Mouse (Mus musculus) adrenal gland, postnatal 25 days (tissue): ENCODE results near the gene Fam213a. TPM values are rescaled to one million over a fixed set of nuclear protein-coding genes. Genes with fewer than 3 reads are reported as not detected.

Experiments used
- DNase-seq: peaks from one replicate; pipeline ENCODE4 v3.0.0; 2021; ENCODE audit warnings: mixed read lengths
- total RNA-seq: library from RNA; stranded (reverse); gene quantifications from 2 replicates; pipeline ENCODE4 v1.2.3, GENCODE M21; 2021

Gene Fam213a
- total RNA-seq, 1 experiment from 2014 or later: 58.3 TPM

DNA sequence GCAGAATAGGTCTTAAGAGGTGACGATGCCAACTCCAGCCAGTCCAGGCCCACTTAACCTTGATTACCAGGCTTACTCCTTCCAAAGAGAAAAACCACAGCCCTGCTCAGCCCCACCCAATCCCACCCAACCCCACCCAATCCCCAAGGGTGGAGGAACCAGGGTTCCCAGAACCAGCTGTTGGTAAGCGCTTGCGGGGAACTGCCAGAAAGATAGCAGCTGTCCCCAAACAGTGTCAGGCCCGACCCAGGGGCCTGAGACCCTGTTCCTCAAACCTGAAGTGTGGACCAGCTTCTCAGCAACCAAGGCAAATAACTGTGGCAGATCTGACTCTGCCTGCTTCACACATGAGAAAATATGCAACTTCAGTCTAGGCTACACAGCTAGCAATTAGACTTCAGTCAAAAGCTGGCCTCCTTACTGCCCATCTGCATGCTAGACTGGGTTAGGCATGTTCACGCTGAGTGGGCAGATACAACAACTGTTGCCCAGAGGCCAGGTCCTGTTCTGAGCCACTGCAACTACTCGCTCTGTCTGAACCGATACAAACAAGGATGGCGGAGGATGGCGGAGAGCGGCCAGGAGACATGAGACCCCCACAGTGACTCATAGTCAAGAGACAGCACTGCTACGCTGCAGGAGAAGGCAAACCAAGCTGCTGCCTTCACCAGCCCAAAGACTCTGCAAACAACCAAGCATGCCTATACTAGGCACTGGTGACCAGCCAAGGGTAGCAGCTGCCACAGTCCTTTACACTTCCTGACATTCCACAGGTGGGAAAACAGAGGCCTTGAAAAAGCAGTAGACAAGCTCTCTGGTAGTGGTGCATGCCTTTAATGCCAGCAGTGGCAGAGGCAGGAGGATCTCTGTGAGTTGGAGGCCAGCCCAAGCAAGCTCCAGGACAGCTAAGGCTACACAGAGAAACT is 51.0 kb downstream of the Fam213a start:
- no peak for DNase-seq

DNA sequence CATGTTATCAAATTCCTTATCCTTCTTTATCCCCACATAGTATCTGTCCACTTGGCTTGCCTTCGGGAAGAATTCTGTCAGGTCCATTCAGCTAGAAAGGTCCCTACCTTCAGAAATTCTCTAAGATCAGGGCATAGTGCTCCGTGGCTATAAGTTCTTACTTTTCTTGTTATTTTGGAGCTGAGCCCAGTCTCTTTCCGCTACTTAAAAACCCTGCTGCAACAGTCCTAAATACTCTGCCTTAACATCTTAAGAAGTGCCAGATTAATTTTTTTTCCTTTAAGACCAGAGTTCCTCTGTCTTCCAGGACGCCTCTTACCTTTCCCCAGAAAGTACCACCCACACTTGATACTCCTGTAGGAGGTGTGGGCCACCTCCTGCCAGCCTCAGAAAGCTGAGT is 53.4 kb downstream of the Fam213a start:
- no peak for DNase-seq

DNA sequence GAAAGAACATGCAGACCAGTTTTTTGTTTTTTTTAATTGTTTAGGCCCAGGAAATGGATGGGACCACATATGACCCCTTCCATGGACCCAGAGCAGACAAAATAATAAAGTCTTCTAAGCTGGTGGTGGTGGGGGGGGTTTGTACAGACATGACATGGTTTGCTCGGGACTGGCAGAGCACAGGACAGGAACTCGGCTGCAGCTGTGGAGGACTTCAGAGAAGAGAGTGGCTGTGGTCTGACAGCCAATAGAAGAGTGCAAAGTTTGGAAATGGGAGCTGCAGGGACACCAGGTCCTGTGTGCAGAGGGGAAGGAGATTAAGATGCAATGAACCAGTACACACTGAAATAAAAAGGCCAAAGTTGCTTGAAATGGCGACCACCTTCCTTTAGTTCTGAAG is 54.0 kb downstream of the Fam213a start:
- DNase-seq: no peak

DNA sequence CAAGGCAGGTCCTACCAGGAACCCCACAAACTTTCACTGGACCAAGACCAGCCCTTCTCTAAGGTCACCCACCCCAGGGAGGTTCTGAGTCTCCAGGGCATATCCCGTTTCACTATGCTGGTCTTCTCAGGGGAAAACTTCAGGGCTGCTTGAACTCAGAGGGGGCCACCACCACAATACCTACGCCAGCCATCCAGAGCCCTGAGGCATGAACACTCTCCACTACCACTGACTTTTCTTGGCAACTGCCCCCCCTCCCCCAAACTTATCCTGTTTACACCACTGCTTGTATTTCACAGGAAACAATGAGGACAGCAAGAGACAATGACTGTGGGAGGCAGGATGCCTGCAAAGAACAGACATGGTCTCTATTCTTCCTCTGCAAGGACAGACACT is 54.6 kb downstream of the Fam213a start:
- DNase-seq: no peak

DNA sequence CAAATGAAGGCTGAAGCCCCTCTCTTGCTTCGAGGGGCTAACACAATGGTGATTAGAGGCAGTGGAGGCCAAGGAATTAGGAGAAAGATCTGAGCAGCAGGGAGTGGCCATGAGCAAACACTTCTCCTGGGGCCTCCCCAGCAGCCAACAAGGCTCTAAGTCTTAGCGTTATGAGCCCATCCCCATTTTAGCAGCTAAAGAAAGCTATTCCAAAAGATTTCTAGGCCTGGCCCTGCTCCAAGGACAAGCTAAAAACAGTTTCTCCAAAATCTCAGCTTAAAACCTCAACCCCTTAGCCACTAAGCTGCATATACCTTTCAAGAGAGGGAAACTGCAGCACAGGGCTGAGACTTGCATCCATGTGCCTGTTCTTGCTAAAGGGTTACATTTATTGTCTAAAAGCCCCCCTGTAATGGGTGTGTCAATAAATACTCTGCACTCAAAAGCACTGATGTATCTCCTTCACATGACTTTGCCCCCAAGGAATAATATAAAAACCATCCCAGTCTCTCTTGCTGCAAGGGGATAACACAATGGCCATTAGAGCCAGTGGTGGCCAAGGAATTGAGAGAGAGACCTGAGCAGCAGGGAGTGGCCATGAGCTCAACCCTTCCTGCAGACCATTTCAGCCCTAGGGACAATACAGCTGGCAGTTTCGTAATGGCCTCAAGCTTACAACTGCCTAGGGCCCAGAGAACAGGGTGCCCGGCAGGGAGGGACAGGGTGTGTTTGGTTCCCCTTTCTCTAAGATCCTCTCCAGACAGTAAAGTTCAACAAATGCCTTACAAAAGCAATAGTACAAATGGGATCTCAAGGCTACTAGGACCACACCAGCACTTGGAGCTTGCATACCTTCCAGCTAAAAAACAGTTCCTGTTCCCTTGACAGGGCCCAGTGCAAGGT is 55.3 kb downstream of the Fam213a start:
- DNase-seq: no peak

DNA sequence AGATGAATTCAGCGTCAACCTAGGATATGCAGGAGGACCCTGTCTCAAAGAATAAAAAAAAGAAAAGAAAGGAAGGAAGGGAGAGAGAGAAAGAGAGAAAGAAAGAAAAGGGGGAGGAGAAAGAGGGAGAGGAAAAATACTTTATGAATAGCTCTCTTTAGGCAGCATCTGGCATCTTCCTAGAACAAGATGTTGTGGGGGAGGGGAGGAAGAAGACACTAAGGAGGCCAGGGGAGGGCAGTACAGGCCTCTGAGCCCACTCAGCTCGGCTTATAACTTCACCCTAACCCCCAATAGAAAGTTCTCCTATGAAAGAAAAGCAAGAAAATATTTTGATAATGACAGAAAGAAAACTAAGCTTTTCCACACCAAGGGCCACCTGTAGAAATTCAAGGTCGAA is 56.0 kb downstream of the Fam213a start:
- no peak for DNase-seq

DNA sequence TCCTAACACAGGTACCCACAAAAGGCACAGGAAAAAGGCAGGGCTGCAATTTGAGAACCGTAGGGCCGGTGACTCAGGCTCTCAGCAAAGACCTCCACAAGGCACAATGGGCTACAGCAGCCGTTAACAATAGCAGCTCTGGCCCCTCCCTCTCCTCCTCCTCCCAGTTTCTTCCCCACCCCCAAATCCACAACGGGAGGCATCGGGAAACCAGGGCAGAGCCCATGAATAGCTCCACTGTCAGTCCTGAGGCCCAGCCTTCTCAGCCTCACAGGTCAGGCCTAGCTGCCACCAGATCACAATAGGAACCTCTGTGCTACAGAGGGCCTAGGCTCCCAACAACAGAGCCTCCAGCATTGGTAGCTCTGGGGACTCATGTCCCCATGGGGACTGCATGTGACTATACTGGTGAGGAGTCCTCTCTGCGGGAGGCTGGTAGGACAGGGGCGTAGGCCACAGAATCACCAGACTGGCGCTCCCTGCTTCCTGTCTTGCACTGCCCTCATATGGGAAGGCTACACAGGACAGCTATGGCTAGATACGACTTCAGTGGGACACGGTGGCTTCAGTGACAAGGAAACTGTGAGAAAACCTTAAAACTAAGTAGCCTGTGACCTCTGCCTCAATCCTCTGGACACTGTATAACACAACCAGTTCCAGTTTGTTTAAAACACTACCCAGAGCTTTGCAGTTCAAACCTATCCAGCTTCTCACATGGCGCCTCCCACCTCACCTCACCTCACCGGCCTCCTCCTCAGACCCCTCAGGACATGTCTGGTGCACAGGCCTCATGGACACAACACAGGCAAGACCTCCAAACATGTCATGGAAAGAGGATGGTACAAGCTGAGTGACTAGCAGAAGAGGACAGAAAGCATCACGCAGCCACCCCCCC is 57.1 kb downstream of the Fam213a start:
- no peak for DNase-seq

DNA sequence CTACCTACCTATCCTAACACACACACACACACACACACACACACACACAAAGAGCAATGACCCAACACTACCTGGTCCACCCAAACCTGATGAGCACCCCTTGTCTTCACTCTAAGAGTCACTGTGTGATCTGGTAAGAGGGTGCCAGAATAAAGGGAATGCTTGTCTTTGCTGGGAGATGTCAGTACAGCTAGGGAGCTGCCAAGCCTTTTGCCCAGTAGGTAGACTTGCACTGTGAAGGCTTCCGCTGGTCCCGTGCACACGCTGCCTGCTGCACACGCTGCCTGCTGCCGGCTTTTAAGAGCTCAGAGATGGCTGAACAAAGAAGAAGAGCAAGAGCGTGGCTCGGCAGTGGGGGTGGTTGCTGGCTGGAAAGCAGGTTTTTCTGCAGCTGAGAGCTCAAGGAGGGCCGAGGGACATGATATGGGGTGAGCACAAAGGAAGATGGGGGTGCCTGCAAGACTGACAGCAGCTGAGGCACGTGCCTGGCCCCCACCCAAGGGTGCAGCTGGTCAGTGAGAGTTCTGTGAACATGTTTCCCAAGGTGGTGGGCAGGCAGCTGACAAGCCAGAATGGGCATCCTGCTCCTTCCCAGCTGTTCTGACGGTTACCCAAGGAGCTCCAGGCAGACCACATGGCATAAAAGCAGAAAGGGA is 57.9 kb downstream of the Fam213a start:
- DNase-seq: no peak

DNA sequence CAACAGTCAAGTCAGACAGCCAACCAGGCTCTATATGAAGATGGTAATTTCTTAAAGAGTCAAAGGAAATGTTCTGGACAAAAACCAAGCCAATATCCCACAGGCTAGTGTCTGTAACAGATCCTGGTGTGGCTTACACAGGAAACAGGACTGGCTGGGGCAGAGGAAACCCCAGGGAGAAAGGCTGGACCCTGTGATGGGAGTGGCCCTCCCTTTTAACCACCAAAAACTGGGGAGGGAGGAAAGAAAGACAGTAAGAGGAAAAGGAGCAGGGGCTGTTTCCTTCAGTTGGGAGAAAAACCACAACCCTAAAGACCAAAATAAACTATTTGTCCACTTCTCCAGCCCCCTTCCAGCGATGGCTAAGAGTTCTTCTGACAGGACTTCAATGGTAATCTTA is 58.4 kb downstream of the Fam213a start:
- DNase-seq: no peak

DNA sequence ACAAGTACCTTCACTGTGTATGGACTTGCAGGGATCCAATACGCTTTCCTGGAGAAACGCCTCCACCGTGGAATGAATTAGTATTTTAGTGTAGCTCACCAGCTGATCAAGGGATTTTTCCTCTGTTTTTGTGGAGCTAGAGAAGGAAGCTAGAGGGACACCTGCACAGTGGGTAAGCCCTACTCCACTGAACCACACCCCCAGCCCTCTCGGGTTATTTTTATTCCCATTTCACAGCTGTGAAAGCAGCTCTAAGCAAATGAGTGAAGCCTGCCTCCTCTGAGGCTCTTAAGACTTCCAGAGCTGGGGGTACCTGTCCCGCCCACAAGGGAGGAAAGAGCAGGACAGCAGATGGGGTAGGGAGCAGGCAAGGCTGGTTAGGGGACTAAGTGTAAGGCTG is 60.2 kb downstream of the Fam213a start:
- DNase-seq: no peak

DNA sequence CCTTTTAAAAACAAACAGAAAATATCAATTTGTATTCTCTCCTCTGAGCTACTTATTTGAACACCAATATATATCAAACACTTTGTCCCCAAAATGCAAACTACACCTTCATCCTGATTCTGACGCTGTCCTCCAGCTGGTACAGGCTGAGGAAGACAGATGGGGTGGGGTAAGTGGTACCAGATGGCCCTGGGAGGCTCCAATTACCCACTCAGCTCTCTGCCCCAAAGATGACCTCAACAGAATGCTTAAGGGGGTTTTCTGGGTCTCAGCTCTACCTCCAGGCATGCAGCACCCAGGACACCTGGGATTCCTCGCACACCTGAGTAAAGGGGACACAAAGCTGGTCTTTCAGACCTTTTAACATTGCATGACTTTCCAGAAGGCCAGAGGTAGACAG is 60.9 kb downstream of the Fam213a start:
- no peak for DNase-seq

DNA sequence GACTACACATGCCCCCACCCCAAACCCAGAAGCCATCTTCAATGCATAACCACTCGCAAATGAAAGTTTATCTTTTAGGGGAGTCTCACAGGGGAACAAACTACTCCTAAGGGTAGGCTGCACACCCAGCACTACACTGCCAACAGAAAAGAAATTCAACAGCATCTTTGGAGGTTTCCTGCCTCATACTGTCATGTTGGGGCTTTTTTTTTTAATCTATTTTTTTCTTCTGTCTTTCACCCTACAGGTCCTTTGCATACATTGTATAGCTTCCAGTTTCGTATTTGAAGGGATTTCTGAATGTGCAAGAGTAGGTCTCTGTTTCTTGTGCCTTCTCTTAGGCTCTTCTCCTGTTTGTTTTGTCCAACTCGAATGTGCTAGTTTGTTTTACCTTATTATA is 61.3 kb downstream of the Fam213a start:
- no peak for DNase-seq

DNA sequence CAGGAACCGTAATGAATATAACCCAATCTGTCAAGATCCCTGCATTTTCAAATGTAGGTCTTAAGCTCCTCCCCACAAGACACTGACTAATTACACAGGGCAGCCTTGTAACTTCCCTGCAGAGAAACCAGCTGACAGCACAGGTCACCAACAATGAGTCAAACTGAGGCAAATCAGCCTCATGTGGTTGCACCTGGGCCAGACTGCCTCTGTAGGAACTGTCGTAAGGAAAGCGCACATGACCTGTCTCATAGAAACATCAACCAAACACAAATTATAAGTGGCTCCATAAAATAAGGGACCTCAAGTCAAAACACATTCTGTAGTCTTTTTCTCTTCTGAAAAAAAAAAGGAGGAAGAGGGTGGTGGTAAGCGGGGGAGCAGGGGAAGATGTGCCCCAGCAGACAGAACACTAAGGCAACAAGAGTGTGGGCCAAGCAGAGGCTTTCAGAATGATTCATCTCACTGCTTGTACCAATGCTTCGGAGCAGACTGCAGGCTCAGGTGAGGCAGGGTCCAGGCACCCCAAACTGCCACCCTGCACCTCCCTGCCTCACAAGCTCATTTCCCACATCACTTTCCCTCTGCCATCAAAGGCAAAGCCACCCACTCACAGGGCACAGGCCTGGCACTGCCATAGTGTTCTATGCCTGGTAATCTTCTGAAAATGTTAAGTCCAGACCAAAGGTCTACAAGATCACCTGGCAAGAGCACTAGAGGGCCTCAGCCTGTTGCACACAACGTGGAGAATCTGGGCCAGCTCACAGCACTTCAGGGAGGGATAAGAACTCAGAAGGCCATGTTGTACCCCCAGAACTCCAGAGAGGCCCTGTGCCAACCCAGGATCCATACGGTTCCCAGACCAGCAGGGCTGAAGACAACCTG is 63.6 kb downstream of the Fam213a start:
- no peak for DNase-seq

DNA sequence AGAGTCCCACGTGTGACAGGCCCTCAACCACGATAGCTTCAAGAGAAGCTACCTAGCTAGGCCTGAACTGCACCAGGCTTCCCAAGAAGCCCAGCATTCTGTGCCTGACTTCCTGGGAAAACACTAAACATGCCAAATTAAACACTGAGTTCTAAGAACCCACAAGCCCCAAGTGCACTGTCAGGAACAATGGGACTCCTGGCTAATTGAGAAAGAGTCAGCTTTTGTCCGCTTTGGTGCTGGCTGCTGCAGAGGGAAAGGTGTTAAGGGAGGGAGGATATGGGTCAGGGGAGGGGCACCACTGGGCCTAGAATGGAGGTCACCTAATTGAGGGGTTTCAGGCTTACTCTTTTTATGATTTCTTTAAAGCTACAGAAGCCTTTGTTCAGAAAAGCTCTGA is 64.5 kb downstream of the Fam213a start:
- no peak for DNase-seq

DNA sequence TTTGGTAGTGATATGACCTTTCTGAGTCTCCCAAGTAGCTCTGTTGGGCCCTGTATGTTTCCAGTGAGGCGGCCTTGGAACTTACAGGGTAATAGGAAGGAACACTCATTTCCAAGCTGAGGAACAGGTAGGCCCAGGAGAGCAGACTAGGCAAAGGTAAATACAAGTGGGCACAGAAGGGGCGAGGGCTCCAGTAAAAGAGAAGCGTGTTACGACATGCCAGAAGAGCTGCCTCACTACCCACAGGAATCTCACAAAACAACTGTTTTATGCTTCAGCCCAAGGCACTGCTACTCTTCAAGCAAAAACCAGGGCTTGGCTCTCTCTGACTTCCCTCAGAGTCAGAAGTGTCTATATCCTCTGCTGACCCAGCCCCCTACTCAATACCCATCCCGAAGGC is 65.1 kb downstream of the Fam213a start:
- DNase-seq: no peak

DNA sequence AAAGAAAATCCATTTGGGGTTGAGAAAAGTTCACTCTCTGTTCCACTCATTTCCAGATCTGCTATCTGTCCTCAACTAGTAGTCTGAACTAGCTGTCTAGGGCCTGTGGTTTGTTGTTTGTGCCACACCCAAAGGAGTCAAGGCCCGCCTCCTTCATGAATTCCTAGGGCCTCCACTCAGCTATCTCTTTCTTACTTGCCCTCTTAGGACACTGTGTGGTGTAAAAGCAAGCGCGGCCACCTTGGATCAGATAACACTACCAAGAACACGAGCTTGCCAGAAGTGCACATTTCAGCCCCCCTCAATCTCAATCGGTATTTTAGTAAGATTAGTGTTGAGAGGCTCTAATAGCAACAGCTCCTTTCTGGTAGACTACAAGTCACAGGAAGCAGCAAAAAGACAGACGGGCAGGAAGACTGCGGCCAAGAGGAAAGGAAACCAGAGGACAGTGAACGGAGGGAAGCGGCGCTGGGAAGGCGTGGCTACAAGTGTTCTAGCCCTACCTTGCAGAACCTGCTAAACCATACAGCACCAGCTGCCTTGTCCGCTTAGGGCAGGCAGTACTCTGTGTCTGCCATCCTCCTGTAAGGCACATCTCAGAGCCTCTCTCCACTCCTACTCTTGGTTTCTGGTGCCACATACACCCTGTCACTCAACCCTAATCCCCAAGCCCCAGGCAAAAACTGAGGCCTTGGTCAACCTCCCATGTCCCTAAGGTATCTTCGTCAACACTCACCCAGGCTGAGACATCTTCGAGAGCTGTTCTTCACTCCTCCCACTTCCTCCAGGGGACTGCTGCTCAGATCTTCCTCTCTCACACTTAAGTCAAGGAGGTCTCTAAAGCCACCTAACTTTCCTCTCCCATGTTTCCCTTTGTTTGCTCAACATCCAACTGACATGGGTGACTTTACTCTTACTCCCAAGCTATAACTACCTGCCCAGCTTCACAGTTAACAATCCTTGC is 65.9 kb downstream of the Fam213a start:
- no peak for DNase-seq

DNA sequence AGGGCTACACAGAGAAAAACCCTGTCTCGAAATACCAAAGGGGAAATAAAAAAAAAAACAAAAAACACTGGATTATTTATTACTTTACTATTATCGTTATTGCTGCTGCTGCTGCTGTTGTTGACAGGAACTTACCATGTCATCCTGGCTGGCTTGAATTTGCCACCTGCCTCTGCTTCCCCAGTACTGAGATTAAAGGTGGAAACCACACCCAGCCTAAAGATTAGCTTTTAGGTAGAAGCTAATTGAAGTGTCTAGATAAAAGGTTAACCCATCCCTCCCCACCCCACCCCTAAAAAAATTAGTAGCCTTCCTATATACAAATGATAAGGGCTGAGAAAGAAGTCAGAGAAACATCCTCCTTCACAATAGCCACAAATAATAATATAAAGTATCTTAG is 69.8 kb downstream of the Fam213a start:
- no peak for DNase-seq
